10 mouse cellular contexts compared by ENCODE assay signal in the genomic region with DNA sequence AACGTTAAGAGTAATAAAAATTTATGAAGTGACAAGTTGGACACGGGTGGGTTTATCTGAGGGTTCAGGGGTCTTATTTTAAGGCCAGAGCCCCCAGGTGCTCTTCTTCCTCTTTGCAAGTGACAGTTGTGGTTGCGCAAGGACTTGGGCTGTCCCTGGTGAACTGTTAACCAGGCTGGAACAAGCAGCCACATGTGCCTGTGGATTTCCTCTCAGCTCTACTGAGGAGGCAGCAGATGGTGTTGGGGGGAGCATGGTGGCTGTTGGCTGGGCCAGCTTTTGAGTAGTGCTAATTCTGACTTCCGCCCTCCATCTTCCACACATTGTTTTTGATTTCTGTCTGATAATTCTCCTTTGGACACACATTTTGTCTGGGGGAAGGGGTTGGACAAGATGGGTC.
DNase-seq lines count a peak whose midpoint lies in the region; ATAC-seq lines count a peak whose summit lies in the region.
"Had no signal": no experiment of that assay in that cellular context is flagged by ENCODE, and none has a peak within 500 bp of the region (broad histone marks: within the 10 kb centered on the region; RNA-seq: fewer than 3 reads in every experiment).

No protein-coding gene starts in this region.

- DNase-seq in right cerebral cortex, adult 18-20 months, result peak; percentile 8
- no peak for DNase-seq in right cerebral cortex, postnatal 10 days (ENCODE audit: low spot score in 2 of 2)
- no peak for DNase-seq in urinary bladder, postnatal 10 days (ENCODE audit: low spot score)
- no peak for DNase-seq in embryo, embryonic 10 days (ENCODE audit: low spot score)
- DNase-seq in heart, adult 18-20 months, result no peak
- DNase-seq: adrenal gland, postnatal 25 days; cerebellum, adult 2 months had no signal

- peak; percentile 93 to 94 for ATAC-seq in hematopoietic stem cell, adult 5-6 weeks (replicated peaks in 1 of 2; ENCODE audit: insufficient read depth in 1 of 2, low FRiP score in 2 of 2, low TSS enrichment in 1 of 2, low read depth in 1 of 2, poor library complexity in 2 of 2, severe bottlenecking in 2 of 2)
- ATAC-seq in neutrophil, adult 5-6 weeks (ENCODE audit: extremely low read depth, insufficient number of reproducible peaks, low FRiP score, poor library complexity, severe bottlenecking), result peak; percentile 53
- ATAC-seq: forebrain, embryonic 16.5 days had no signal
